Mouse (Mus musculus) inflammation-experienced regulatory T-cells, adult 6 months (primary cell): ENCODE data around the gene Trpv2. TPM values are rescaled to one million over a fixed set of nuclear protein-coding genes. Genes with fewer than 3 reads are reported as not detected.

ENCODE experiments used
- ATAC-seq: one replicate; pipeline ENCODE4 v1.8.0; 2017
- polyA plus RNA-seq, 3 experiments: library from polyadenylated mRNA; unstranded; fragments of 100-300 nt; shearing (Covaris generic); gene quantifications; one replicate each; pipeline ENCODE4 v1.2.1; 2017

Trpv2 gene
- polyA plus RNA-seq, 3 experiments from 2014 or later: 73.0 to 108 (median 73.7) TPM

GRCm38 (mm10) chr11:62630225-62630821 lies 56.0 kb downstream of the Trpv2 start:
- no peak for ATAC-seq

- ATAC-seq: no peak
Observed at GRCm38 (mm10) chr11:62631138-62631537, 56.9 kb downstream of the Trpv2 start.

- ATAC-seq: no peak
Observed at GRCm38 (mm10) chr11:62635406-62635805, 61.1 kb downstream of the Trpv2 start.

DNA sequence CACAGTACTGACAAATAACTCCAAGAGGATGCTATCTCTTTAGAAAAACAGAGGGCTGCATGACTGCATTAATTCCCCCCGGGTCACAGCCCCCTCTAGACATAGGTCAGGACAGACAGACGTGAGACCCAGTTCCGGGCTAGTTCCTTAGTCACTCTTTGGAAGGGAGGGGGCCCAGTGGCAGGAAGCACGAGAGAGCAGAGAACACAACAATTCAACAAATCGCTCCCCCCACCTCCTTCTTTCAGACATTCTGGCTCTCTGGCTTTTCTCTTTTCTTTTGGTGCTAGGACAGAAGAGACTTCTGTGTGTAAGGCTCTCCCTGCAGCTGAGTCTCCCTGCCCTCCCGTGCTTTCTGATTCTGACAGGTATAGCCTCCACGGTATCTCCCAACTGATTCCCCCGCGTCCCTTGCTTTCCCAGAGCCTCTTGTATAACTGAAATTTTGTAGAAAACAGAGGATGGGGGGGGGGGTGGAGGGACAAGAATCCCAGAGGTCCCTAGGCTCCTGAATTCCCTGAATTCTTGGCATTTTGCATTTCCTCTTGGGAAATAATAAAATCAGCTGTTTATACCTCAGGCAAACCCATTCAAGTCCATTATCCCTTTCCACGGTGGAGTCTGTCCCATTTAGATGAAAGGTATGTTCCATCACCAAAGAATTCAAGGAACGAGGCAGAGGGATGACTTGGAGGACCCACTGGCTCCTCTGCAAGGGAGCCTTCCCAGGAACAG lies 62.0 kb downstream of the Trpv2 start:
- no peak for ATAC-seq

- no peak for ATAC-seq
Observed at GRCm38 (mm10) chr11:62636840-62637221, 62.5 kb downstream of the Trpv2 start.

- ATAC-seq: no peak
Observed at GRCm38 (mm10) chr11:62637401-62637800, 63.1 kb downstream of the Trpv2 start.

GRCm38 (mm10) chr11:62637806-62638205 lies 63.5 kb downstream of the Trpv2 start:
- ATAC-seq: no peak

DNA sequence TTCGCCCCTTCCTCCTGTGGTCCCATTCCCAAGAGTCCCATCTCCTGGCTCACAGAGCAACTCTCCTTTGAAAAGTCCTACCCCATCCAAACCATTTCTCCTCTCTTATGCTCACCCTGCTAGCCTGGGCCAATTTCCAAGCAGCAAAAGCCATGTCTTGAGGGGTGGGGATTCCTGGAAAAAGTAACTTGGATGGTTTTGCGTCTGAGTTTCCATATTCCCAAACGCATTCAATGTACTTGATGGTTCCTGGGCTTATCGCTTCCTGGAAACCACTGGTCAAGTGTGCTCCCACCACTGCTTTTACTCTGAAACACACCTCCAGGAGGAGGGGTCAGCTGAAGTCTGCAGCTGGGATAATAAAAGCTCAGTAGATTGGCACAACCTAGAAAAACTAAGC lies 64.1 kb downstream of the Trpv2 start:
- no peak for ATAC-seq

GRCm38 (mm10) chr11:62640378-62640777 lies 66.1 kb downstream of the Trpv2 start:
- no peak for ATAC-seq

DNA sequence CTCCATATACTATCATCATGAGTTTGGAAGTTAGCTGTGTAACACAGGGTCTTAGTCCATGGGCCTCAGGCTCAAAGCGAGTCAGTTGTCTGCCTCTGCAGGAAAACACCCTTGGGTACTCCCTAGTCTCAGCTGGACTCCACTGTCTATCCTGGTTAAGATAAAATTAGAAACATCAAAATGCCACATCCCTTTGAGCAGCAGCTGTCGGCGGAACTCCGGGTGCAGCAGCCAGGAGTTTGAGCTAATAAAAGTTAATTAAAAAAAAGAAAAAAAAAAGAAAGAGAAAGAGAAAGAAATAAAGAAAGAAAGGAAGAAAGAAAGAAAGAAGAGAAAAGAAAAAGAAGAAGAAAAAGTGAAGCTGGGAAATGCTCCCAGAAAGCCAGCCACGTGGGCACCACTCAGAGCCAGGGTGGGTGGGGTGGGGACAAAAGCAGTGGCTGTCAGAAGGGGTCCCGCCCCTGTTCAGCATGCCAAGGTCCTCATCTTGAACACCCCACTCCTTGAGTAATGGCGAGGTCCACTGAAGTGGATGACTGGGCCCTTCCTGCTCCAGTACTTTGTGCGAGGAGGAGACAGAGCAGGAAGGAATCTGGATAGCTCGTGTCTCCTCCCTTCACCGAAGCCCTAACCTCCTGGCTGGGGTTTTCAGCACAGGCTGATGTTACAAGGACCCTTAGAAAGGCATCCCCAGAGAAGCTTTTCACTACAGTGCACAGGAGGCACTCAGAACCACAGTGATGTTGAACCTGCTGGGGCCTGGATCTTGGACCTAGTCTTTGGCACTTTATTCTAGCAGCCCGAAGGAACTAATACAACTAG lies 67.9 kb downstream of the Trpv2 start:
- no peak for ATAC-seq

DNA sequence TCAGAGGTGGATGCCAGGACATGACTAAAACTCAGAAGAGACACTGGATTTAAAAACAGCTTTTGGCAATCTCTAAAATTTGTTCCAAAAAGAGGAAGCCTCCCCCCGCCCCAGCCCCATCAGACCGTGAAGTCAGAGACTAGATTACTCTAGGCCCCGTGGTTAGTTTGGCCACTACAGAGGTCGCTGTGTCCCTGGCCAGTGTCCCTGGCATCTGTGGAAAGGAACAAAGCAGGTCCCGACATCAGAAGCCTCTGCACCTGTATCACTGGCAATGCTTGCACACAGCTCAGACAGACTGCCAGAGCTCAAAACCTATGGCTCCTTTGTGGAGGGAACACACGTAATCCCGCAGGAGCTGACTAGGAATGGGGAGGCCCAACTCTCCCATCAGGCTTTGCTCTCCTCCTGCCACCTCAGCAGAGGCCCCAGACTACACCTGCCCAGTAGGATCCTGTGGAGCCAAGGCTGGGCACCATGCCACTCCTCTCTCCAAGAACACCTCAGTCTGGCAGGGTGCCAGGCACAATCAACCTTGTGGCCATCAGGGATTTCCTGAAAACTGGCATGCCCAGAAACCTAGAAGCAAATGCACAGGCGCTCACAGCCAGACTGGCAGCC lies 68.8 kb downstream of the Trpv2 start:
- no peak for ATAC-seq

- ATAC-seq: no peak
Observed at GRCm38 (mm10) chr11:62643681-62644363, 69.5 kb downstream of the Trpv2 start.

DNA sequence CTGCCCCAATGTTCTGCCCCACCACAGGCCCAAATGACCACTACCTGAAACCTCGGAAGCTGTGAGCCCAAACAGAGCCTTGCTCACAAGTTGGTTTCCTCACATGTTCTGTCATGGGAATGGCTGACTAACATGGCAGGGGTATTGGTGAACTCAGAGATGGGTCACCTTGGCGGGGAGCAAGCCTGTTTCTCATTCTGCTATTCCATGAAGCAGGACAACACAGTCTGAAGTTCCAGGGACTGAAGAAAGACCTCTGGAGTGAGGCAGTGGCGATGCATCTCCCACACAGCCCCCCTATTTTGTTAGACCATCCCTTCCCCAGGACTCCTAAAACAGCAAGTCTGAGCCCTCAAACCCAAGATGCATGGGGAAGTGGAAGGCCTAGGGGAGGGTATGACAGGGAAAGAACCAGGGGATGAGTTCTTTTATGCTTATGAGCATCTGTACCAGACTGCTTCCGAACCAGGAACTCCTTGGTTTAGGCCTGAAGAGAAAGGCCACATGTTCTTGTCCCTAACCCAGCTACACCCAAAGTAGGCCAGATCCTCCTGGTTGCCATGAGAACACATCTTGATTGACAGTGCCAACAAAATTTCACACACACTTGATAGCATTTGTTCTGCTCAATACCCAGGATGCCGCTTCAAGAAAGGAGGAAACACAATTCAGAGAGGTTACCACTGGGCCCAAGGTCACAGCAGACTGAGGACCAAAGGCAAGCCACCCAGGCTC lies 70.5 kb downstream of the Trpv2 start:
- ATAC-seq: no peak

DNA sequence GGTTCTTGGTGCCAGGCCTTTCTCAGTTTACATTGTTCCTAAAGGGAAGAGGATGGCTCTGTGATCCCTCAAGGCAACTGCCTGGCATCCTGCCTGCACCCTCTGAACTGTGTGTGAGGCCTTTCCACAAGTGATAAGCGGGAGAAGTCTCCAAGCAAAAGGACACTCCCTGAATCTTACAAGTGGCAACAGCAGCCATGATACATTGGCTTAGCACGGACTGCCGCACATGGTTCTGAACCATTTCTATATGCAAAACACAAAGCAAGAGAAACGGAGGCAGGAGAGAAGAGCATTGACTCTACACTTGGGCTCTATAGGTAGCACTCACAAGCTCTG lies 71.0 kb downstream of the Trpv2 start:
- no peak for ATAC-seq

GRCm38 (mm10) chr11:62645732-62646494 lies 71.6 kb downstream of the Trpv2 start:
- ATAC-seq: no peak

DNA sequence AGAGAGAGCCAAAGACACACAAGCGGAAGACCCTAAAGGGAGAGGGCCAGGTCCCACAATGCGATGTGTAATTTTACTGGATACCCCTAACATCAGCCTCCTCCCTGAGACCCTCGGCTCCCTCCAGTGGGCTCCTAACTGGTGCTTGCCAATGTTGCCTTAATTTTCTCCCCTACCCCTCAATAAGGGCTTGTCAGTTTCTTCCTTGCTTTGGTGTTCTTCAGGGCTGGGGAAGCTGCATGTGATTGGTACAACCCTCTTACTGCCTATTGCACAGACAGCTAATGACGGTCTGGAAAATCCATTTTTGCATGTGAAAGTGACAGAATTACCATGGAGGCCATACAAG lies 72.2 kb downstream of the Trpv2 start:
- ATAC-seq: no peak

- no peak for ATAC-seq
Observed at GRCm38 (mm10) chr11:62646958-62647515, 72.8 kb downstream of the Trpv2 start.

- peak; percentile 16 for ATAC-seq
Observed at GRCm38 (mm10) chr11:62647661-62648590, 73.6 kb downstream of the Trpv2 start, which contains the start of gene Lrrc75a. Gene Lrrc75a (minus strand): TSS chr11:62648523.

- ATAC-seq: peak; percentile 90
Observed at GRCm38 (mm10) chr11:62648591-62649391, 74.5 kb downstream of the Trpv2 start, which contains the start of gene Mmgt2. Gene Mmgt2 (plus strand): TSS chr11:62648664.
